Mouse (Mus musculus) thymus, adult 2 months (tissue): ENCODE results near the gene L3mbtl1. TPM values are rescaled to one million over a fixed set of nuclear protein-coding genes. Genes with fewer than 3 reads are reported as not detected.

Source experiments
- DNase-seq: peaks from one replicate; pipeline ENCODE4 v3.0.0; 2021
- H3K27ac ChIP-seq: fragments of 200-500 bp; 2 replicates; pipeline ENCODE4 v1.5.1; 2012; ENCODE audit warnings: low read length, control low read depth; ENCODE audit not compliant: control insufficient read depth, insufficient read depth
- H3K27me3 ChIP-seq: fragments of 200-500 bp; 2 replicates; pipeline ENCODE4 v1.6.1; 2012; ENCODE audit warnings: mild to moderate bottlenecking, low read length, moderate library complexity, mixed read lengths; ENCODE audit not compliant: control insufficient read depth, insufficient read depth
- H3K36me3 ChIP-seq: fragments of 200-500 bp; 2 replicates; pipeline ENCODE4 v1.6.1; 2012; ENCODE audit warnings: mild to moderate bottlenecking, low read length, moderate library complexity; ENCODE audit not compliant: control insufficient read depth, insufficient read depth
- H3K4me1 ChIP-seq: fragments of 200-500 bp; replicated peaks from 2 replicates; pipeline ENCODE4 v1.6.1; 2012; ENCODE audit warnings: low read length; ENCODE audit not compliant: control insufficient read depth, insufficient read depth
- H3K4me3 ChIP-seq: fragments of 200-500 bp; 2 replicates; pipeline ENCODE4 v1.5.1; 2012; ENCODE audit warnings: mild to moderate bottlenecking, low read length, control low read depth, moderate library complexity; ENCODE audit not compliant: control insufficient read depth, insufficient read depth
- CTCF ChIP-seq: fragments of 200-500 bp; IDR thresholded peaks from 2 replicates; pipeline ENCODE4 v1.5.1; 2012; ENCODE audit warnings: mild to moderate bottlenecking, control low read depth, low read length, moderate library complexity, borderline replicate concordance; ENCODE audit not compliant: control insufficient read depth, poor library complexity, insufficient read depth; ENCODE audit errors: extremely low read depth
- POLR2A ChIP-seq: fragments of 200-500 bp; IDR thresholded peaks from 2 replicates; pipeline ENCODE4 v1.6.1; 2012; ENCODE audit warnings: mild to moderate bottlenecking, low read length, control low read depth, moderate library complexity; ENCODE audit not compliant: control insufficient read depth, poor library complexity, insufficient read depth; ENCODE audit errors: extremely low read depth
- WGBS: fragments of 180-500 bp; shearing (Covaris S2); methylation state at CpG from one replicate; pipeline ENCODE4 v1.1.7; 2018; 5-methylcytosine and 5-hydroxymethylcytosine counted together
- polyA plus RNA-seq: library from polyadenylated mRNA; depleted of rRNA; stranded (reverse); fragments of >200 nt; gene quantifications from 2 replicates; pipeline ENCODE4 v1.2.3, GENCODE M21; 2012; rRNA removed

The L3mbtl1 gene
- polyA plus RNA-seq, 1 experiment = 0.19 TPM

- Histone ChIP-seq H3K27me3 (no peaks in the 10 kb centered on the region), H3K4me3 (no peak overlapping the region), H3K27ac (no peak overlapping the region), H3K4me1 (no peaks in the 10 kb centered on the region), H3K36me3 (no peaks in the 10 kb centered on the region)
- no peak for DNase-seq
- WGBS = 85% methylated on average over 1 of the region's 1 CpGs
- TF ChIP-seq POLR2A = no peak
- TF ChIP-seq CTCF = no peak
Measured at GRCm38 (mm10) chr2:163001071-163001470, 57.8 kb downstream of the L3mbtl1 start.

GRCm38 (mm10) chr2:163007299-163007698, 64.0 kb downstream of the L3mbtl1 start:
- TF ChIP-seq CTCF (no peak), POLR2A (no peak)
- Histone ChIP-seq H3K27me3 (no peaks in the 10 kb centered on the region), H3K27ac (no peak overlapping the region), H3K4me1 (no peaks in the 10 kb centered on the region), H3K4me3 (no peak overlapping the region), H3K36me3 (no peaks in the 10 kb centered on the region)
- no peak for DNase-seq
- WGBS = 62% methylated on average over 4 of the region's 4 CpGs

GRCm38 (mm10) chr2:163016916-163017743, 73.9 kb downstream of the L3mbtl1 start, which contains the start of gene Ift52:
Gene Ift52 (plus strand): TSS chr2:163017354.
- peak; percentile 93 for DNase-seq
- TF ChIP-seq CTCF (peak; percentile 6; the same call in 1 of the 2 replicates), POLR2A (0 out of 2 replicates have a peak, but pooled peaks have one; percentile 47)
- H3K4me3 ChIP-seq = peak within 1 kb of the TSS; percentile 93
- under 1% methylated on average over 57 of the region's 57 CpGs for WGBS
- 0 out of 2 replicates have a peak, but pooled peaks cover 2% of the 10 kb centered on the region for H3K4me1 ChIP-seq
- H3K27me3 ChIP-seq = no peaks in the 10 kb centered on the region
- no peak within 1 kb of the TSS; the same call in 1 of the 2 replicates for H3K27ac ChIP-seq
- H3K36me3 ChIP-seq = no peaks in the 10 kb centered on the region

Other genes with a start within 250 kb of the L3mbtl1 start
- 194 and 237 TPM in 2 replicates for gene Srsf6, start 11.9 kb upstream of the L3mbtl1 start, polyA plus RNA-seq
- 0.22 and 0.24 TPM in 2 replicates for gene Sgk2, start 43.9 kb downstream of the L3mbtl1 start, polyA plus RNA-seq
- 27.2 and 28.9 TPM in 2 replicates for gene Ift52, start 73.9 kb downstream of the L3mbtl1 start, polyA plus RNA-seq
- 29.8 and 44.7 TPM in 2 replicates for gene Mybl2, start 111.2 kb downstream of the L3mbtl1 start, polyA plus RNA-seq
- gene Gtsf1l, start 144.4 kb downstream of the L3mbtl1 start, polyA plus RNA-seq = not detected in 2 replicates